Mouse (Mus musculus): ENCODE data around the gene Hoxb3.

- TF ChIP-seq POLR2A (IDR thresholded peaks at IDR 0.05; ENCODE audit: insufficient read depth, low read depth, low read length) (no peak), CTCF (IDR thresholded peaks at IDR 0.05; ENCODE audit: insufficient read depth, low read depth, low read length) (no peak)
These were observed 43.2 kb downstream of the Hoxb3 start for GRCm38 (mm10) chr11:96366092-96367041.
